Comparison of ENCODE assay signal across 9 mouse cellular contexts in genomic region chr6:140147711-140148110, GRCm38 (mm10).
DNase-seq lines count a peak whose midpoint lies in the region; ATAC-seq and TF ChIP-seq lines count a peak whose summit lies in the region.
"Had no signal": no experiment of that assay in that cellular context is flagged by ENCODE, and none has a peak within 500 bp of the region (broad histone marks: within the 10 kb centered on the region; RNA-seq: fewer than 3 reads in every experiment).

No protein-coding gene starts in this region.

- no peak overlapping the region for H3K27ac ChIP-seq in kidney, adult 2 months (ENCODE audit: insufficient read depth, low read depth, low read length)

- DNase-seq in cerebellum, postnatal 4 days (ENCODE audit: low spot score in 2 of 2) = no peak
- DNase-seq in adipocyte (ENCODE audit: low spot score) = peak; percentile 6
- DNase-seq in fibroblast of lung, adult 2 months (ENCODE audit: low read depth) = peak; percentile 70
- peak; percentile 65 for DNase-seq in kidney, adult 2 months
- DNase-seq in thymus, adult 18-20 months = no peak
- no peak for DNase-seq in right cerebral cortex, postnatal 10 days (ENCODE audit: low spot score in 2 of 2)

- TF ChIP-seq POLR2A in kidney, adult 2 months (IDR thresholded peaks at IDR 0.05; ENCODE audit: low read depth, low read length) = no peak

- no peak for TF ChIP-seq CTCF in kidney, adult 2 months (conservative IDR thresholded peaks at IDR 0.05; ENCODE audit: insufficient read depth, insufficient read length, low read depth, low read length)

- H3K36me3 ChIP-seq in kidney, adult 2 months (ENCODE audit: control insufficient read depth, insufficient read depth, low read length) = no peaks in the 10 kb centered on the region

- H3K4me1 ChIP-seq in kidney, adult 2 months (ENCODE audit: control insufficient read depth, insufficient read depth, low read length) = peaks cover 20% of the 10 kb centered on the region
- H3K4me1 ChIP-seq: megakaryocyte, embryonic 14.5 days had no signal

- H3K27me3 ChIP-seq in kidney, adult 2 months (replicated peaks; ENCODE audit: control insufficient read depth, insufficient read depth, low read length) = no peaks in the 10 kb centered on the region
- H3K27me3 ChIP-seq: megakaryocyte, embryonic 14.5 days had no signal

- ATAC-seq in cerebellum, adult (ENCODE audit: insufficient number of reproducible peaks, low FRiP score, low TSS enrichment) = peak; percentile 77
- no peak for ATAC-seq in activated CD4-positive, CD25-positive, alpha-beta regulatory T cell, adult 4 months

- H3K4me3 ChIP-seq in kidney, adult 2 months (ENCODE audit: insufficient read depth, low read depth, low read length) = no peak overlapping the region
- H3K4me3 ChIP-seq: megakaryocyte, embryonic 14.5 days had no signal

- 16% methylated on average over 6 of the region's 6 CpGs for WGBS in kidney, adult 2 months

Comparison
In these comparisons a context has a peak if more than half of its experiments do, and no peak if none do; other contexts are left out.
1. DNase-seq: peak in adipocyte (single experiment), fibroblast of lung, adult 2 months (single experiment) and kidney, adult 2 months (single experiment); none in cerebellum, postnatal 4 days (0 of 2), thymus, adult 18-20 months (0 of 2) and right cerebral cortex, postnatal 10 days (0 of 2).